Mouse (Mus musculus) testis, postnatal 14 days (tissue): Measurements from ENCODE around the gene Hacd1.
"Not testable (repeated sequence)": the region's sequence is repeated elsewhere in the genome, so short reads cannot be mapped to it uniquely, and the experiment has no call there.

Experiments
- DNase-seq: peaks from one replicate; pipeline ENCODE4 v3.0.0; 2021; ENCODE audit warnings: low spot score

The Hacd1 gene

DNA sequence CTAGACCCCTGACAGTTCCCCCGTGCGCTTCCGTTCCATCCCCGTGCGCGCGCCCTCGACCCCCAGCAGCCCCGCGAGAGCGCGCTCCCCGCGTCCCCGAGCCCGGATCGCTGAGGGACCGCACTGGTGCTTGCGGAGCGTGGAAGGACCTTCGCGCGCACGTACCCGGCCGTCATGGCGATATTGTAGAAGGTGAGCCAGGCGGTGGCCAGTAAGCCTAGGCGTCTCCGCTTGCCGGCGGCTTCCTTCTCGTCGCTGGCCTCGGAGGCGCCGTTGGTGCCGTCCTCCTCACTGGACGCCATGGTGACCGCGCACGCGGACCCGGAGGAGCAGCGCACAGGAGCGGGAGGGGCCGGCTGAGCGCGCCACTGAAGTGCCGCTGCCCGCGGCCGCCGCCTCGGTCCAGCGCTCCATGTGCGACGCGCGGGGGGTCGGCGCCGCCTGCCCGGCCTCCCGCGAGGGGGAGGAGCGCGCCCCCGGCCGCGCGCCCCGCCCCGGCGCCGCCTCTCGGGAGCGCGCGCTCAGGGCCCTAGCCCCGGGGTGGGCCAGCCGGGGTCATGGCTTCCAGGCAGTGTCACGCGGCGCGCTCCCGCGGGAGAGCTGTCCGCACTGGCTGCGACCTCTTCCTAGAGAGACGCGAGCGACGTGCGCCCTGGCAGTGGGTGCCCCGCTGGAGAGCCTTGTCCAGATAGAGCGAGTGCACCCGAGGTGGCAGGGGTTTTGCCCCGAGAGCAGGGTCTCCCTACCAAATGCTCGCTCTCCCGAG is at the start of gene Hacd1:
TSS of gene Hacd1 (minus strand) at position 570 of the 766 bp plus-strand sequence.
- DNase-seq: peak; percentile 86

DNA sequence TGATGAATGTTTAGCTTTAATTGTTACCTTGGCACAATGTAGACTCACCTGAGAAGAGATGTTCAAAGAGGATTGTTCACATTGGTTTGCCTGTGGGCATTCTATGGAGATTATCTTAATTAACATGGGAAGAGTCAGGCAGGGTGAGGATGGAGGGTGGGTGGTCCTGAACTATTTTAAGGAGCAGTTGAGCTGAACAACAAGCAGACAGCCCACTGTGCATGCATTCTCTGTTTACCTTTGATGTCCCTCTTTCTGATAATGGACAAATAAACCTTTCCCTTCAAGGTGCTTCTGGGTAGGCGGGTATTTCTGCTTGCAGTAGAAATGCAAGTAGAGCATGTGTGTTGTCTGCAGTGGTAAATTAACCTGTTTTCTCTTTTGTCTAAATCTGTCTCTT is 48.0 kb upstream of the Hacd1 start:
- DNase-seq: no peak

DNA sequence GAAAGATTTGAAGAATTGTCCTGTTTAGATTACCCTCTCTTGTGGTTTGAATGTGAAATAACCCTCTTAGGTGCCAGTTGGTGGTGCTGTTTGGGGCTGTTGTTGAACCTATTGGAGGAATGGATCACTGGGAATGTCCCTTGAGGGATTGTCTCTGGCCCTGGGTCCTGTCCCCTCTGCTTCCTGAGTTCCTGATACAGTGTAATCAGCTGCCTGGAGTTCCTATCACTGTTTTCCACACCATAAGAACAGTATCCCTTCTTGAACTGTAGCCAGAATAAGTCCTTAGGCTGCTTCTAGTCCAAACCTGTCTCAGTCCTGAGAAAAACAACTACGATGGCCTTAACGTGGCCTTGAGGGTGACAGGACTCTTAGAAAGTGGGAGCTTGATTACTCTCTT is 46.7 kb upstream of the Hacd1 start:
- DNase-seq: no peak

DNA sequence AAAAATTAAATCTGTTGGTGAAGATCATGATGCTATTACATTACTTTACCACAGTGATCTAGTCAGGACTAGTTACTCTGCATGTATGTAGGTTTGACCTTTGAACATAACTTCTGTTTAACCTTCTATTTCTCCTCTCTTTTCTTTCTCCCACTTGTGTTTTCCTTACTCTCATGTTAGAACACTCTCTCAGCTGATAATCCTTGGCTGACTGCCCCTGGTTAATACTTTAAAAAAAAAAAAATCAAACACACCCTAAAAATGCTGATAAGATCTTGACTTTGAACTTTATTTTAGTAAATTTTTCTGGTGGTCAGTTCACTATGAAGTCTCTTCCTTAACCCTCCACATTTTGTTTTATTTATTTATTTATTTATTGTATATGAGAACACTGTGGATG is 44.6 kb upstream of the Hacd1 start:
- no peak for DNase-seq

DNA sequence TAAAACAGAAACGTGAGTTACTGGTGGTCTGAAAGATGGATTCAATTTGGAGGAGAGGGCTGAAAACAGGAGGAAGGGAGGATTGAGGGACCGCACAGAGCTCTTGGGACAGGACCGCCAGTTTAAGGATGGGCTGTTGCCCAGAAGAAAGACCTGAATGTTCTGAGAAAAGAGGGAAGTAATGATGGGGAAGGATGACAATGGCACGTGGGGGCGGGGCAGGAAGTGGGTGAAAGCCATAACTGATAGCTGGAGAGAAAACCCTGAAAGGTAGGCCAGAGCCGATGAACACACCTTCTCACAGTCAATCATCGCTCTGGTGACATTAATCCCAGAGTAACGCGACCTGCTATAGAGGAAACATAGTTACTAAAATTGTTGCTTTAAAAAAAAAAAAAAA is 22.6 kb upstream of the Hacd1 start:
- DNase-seq: not testable (repeated sequence)

DNA sequence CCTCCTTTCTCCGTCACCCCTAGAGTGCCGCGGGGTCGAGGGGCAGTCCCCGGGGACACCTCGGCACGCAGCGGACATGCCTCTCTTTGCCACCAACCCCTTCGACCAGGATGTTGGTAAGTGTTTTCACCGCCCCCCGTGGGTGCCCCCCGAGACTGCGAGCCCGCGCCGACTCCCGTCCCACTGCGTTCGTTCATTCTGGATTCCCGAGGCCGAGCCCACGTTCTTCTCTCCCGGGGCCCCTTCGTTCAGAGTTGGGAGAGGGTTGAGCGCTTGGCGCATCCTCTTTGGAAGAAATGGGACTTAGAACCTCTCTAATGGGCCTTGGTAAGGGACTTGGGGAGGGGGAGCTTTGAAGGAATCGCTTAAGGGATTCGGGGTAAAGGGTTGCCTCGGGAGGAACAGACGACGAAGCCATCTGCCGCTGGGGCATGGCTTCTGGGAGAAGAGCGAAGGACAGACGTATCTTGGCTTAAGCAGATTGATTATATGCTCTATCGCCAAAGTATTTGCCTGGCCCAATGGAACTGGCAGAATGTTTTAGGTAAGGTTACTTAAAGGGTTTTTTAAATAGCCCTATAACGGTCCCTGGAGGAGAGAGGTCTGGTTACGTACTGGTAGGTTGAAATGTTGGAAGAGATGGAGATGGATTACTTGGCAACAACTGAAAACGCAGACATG is 18.4 kb upstream of the Hacd1 start:
- DNase-seq: no peak

DNA sequence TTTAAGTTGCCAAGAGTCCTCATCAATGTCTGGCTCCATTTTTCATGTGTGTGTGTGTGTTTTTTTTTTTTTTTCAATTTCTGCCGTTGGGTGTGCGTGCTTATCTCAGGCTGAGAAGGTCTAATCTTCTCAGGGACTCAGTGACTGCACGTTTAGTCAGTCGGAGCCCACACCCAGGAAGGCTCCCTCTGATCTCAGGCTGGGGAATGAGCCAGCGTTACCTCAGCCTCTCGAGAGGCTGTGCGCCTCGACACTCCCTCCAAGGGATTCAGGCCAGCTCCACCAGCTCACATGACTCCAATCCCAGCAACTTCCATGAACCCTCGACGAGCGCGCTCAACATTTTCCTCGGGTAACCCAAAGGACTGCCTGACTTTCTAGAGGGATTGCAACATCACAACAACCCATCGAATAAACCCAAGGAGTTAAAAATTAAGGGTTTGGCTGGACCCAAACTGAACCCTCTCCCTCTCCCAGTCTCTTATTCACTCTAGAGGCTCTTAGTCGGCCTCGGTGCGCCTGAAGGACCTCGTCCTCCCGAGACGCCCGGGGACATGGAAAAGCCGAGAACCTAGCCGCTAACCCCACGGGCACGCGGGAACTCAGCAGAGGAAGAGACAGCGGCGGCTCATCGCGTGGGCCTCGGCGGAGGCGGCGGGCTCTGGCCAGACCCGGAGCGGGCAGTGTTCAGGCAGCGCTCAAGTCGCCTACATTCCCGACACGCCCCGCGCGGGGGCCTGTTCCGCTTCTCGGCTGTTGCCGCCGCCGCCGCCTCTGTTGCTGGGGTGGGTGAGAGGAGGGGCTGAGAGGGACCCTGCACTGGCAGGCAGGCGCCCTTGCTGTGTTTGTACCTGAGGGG is 17.7 kb upstream of the Hacd1 start, which contains the start of gene Stam:
TSS of gene Stam (plus strand) at position 737 of the 859 bp plus-strand sequence.
- DNase-seq: peak; percentile 90

DNA sequence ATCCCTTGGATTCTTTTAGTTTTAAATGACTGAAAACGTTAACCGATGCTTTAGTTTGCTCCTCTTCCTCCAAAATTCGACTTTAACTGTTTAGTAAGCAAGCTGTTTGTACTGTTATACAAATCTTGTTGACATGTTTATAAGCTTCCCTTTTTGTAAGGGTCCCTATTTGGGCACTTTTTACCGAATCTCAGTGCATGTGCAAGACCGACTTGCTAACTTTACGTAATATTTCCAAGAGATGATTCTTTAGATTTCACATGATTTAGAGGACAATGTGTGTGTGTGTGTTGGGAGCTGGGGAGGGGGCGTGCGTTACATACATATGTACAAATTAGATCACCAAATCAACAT is 17.1 kb upstream of the Hacd1 start:
- no peak for DNase-seq

DNA sequence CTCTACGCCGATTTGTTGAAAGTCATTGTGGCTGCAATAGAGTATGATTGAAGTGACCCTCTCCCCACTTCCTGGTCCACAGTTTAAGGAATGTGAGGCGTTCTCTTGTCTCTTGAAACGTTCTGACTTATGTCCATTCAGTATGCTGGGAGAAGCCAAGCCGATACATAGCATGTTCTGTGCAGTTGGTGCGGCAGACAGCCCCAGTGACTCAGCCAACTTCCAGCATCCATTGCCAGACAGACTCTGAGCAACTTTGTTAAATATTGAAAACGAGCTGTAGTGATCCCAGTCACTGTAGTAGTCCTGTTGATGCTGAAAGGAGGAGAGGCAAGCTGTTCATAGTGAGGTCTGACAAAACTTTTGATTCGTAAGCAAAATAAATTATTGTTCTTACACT is 14.5 kb upstream of the Hacd1 start:
- DNase-seq: no peak

DNA sequence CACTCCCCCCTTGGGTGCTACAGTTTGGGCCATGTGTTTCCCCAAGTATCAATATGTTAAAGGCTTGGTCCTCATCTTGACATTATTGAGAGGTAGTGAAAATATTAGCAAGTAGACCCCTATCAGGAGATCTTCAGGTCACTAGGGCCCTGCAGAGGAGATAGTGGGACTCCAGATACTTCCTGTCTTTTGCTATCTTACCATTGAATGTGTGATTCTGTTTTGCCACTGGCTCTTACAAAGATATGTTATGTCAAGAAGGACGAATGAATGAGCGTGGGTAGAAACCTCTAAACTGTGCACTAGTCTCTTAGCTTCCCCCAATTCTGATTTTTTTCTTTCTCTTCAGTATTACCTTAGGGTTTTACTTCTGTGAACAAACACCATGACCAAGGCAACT is 13.1 kb upstream of the Hacd1 start:
- no peak for DNase-seq

DNA sequence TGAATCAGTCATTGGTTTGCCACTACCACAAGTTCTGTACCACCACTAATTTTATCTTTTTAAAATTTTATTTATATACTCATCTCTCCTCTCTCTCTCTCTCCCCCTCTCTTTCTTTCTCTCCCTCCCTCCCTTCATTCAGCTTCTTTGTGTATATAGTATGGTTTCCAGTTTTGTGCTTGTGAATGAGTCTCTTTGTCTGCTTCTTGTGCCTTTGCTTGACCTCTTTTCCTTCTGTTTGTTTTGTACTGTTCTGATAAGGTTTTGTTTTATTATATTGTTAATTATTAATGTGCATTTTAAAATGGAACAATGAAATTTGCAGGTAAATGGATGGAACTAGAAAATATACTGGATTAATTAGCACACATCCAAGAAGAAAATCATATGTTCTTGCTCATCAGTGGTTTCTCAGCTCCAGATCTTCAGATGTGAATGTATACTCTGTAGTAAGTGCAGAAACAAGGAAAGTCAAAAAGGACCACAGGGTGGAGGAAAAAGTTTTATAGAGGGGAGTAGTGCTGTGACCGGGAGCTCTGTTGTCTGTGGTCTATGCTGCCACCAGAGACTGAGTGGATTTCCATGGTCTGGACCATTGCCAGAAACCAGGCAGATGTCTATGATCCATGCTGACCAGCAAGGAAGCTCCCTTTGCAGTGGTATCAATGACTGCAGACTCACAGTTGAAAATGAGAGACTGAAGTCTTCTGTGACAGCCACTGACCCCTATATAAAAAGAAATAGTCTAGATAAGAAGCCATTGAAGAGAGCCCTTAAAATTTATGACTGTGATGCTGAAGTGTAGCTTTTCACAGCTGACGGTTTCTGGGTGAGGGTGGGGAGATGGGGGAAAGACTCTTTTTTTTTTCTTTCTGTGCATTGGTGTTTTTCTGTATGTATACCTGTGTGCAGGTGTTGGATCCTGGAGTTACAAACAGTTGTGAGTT is 10.0 kb upstream of the Hacd1 start:
- DNase-seq: no peak

DNA sequence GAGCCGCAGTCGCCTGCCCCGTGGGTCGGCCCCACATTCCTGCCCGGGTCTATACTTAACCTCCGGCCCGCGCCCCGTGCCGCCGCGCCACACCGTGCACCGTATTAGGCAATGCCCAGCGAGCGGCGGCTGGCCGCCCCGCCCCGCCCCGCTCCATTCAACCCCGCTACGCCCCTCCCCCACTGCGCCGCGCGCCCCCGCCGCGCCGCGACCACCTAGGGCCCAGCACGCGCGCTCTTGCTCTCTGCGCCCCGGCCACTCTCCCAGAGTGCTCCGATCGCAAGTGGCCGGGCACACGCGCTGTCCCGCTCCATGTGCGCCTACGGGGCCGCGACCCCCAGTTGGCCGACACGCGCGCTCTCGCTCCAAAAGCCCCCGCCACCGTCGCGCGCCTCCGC is 768 bp downstream of the Hacd1 start:
- DNase-seq: peak; percentile 67

DNA sequence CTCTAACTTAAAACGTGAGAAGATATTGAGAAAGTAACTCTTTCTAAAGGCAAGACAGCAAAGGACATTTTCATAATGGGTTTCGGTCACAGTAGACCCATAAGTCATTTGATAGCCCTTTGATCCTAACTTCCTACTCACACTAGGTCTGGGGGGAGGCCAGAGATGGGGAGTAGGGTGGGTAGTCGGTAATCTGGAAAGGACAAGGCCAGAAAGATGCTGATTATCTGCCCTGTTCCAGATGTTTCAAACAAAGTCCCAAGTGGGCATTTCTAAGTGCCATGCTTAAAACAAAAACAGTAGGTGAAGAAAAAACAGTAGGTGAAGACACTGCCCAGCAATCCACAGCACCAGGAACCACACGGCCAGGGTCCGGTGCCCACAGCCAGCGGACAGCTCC is 1.2 kb downstream of the Hacd1 start:
- DNase-seq: no peak

DNA sequence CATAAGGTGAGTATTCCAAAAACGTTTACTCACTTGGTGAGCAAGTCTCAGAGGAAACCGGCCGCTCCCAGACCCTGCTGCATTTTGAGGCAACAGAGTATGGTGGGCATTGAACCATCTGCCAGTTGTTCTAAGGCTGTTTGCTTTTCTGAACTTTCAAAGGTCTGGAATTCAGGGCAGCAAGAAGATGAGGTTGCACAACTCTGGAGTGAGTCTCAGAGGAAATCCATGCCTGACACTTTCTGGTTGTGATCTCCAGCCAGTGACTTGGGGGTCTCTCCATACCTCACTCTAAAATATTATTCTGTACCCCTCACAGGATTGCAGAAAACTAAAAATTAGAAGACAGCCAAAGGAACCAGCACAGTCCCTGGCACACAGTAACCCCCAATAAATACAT is 1.8 kb downstream of the Hacd1 start:
- DNase-seq: no peak

DNA sequence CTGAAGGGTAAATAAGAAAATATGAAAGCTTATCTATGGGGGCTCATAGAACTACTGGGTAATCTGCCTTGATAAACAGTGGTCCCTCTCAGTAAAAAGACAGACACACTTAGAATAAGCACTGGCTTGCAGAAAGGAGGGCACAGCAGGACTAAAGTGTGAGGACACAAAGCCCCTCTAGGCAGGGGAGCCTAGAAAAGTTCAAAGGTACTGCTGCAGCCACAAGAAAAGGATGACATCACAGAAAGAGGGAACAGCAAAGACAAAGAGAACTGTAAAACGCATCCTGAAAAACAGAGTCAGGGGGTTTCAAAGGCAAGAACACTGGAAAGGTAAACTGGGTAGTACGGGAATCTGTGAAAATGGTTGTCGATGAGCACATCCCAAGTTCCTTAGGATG is 2.3 kb downstream of the Hacd1 start:
- DNase-seq: no peak

DNA sequence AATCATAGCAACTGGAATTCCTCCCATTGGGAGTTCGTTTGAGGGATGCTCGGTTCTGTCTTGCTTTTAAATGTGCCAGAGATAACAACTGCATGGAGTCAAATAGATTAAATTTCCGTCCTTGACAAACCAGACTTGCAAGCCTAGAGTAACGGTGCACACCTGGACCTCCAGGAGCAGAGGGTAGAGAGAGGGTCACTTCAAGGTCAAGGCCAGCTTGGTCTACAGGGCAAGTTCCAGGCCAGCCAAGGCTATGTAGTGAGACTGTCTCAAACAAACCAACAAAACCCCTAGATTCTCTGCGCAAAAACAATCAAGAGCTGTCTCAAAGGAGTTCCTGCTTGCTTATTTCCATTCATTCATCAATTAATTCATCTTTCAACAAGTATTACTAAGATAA is 7.1 kb downstream of the Hacd1 start:
- DNase-seq: no peak

DNA sequence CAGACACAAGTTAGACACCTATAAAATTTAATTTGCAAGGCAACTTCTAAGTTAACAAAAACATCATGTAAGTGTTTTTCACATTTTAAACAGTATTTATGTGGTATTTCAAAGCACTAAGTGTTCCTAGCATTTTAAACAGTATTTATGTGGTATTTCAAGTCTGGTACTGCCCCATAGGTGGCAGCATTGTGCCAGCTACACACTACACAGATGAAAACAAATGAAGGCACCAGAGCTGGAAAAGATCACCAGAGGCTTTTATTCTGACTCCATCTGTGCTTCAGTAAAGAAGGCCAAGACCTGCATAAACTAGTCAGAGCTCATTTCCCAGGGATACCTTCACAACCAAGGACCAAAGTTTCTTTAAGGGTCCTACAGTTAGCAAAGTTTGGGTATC is 7.6 kb downstream of the Hacd1 start:
- DNase-seq: no peak

DNA sequence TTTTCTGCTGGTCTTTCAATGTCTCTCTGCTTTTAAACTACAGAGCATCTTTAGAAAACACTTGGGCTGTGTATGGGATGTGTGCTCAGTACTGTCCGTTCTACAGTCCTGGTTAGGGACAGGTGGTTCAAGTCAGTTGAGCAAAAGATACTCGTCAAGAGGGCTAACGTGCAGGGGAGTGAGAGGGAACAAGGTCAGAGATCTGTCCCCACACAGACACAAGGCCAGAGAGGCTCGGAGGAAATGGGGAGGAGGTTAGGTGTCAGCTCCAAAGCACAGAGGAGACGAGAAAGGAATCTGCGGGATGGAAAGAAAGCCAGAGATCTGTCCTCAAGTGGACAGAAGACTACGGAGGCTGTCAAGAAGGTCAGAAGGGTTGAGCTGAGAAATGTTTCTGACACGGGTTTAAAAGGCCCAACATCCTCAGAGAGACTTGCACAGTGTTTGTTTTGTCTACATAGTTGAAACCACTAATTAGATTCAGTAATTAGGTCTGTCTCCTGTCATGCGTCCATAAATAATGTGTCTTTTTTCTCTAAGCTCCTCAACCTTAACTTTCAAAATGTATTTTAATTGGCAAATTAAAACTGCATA is 12.3 kb downstream of the Hacd1 start:
- DNase-seq: no peak

DNA sequence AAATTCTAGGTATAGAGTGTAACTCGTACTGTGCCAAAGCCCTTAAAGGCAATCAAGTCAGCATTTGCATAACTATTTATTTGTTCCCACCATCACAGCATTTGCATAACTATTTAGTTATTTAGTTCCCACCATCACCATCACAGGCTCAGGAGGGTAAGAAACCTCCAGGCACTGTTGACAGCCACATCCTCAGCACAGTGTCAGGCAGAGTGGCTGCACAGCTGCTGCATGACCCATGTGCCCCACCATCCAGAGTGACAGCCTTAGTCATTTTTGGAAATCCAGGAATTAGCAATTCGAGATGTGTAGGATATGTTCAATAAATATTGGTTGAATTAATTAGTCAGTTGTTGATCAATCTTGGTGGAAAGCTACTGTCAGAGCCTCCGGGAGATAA is 12.9 kb downstream of the Hacd1 start:
- DNase-seq: no peak

DNA sequence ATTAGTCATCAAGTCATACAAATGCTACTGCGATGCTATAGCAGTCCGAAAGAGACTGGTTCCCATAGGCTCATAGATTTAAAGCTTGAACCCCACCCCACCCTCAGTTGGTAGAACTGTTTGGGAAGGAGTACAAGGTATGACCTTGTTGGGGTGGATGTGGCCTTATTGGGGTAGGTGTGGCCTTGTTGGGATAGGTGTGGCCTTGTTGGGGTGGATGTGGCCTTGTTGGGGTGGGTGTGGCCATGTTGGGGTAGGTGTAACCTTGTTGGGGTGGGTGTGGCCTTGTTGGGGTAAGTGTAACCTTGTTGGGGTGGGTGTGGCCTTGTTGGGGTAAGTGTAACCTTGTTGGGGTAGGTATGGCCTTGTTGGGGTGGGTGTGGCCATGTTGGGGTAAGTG is 14.7 kb downstream of the Hacd1 start:
- no peak for DNase-seq

DNA sequence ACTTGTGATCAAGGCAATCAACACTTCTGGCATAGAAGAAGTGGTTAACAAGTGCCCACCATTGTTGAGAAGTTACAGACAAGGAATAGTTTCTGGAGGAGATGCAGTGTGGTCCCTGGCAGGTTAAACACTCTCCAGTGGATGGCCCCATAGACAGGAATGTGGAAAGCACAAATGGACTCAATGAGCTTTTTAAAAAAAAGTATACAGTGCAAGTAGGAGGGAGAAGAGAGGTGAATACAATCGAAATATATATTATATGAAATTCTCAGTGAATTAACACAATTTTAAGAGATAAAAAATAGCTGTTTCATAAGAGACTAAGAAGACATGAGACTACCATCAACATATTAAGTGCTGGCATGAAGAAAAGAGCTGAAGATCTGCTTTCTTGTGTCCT is 36.7 kb downstream of the Hacd1 start:
- no peak for DNase-seq
